Mouse (Mus musculus) T-helper 17 cell (primary cell): Measurements from ENCODE around the gene Mrgprx1.

Experiments used
- in situ Hi-C, 2 experiments: fragments of 300-600 bp; cut with MboI, MseI; formaldehyde crosslinking; loops; 1 replicate in 1 of 2; 2 replicates in 1 of 2; pipeline ENCODE4 v1.15.1; 2025; ENCODE audit warnings: high pct_unique_total_duplicates in 2 of 2

Mrgprx1 gene

GRCm38 (mm10) chr7:48027497-48027896 is at the start of gene Mrgprx1:
Gene Mrgprx1 (minus strand): TSS chr7:48027597.
- in situ Hi-C loops: no loop called here

- in situ Hi-C loops: loop anchor here in 1 of 2 experiments (5.0 kb wide), 1 partner anchor 97 kb away; no protein-coding TSS in a partner anchor
These were observed 48.1 kb upstream of the Mrgprx1 start for GRCm38 (mm10) chr7:48075521-48075920.

GRCm38 (mm10) chr7:48046475-48047185 is 19.2 kb upstream of the Mrgprx1 start:
- in situ Hi-C loops: no loop called here

GRCm38 (mm10) chr7:48044046-48044445 is 16.6 kb upstream of the Mrgprx1 start:
- in situ Hi-C loops: no loop called here

- in situ Hi-C loops: no loop called here
These were observed 9.5 kb downstream of the Mrgprx1 start for GRCm38 (mm10) chr7:48017874-48018273.

- in situ Hi-C loops: no loop called here
These were observed 31.7 kb downstream of the Mrgprx1 start for GRCm38 (mm10) chr7:47995689-47996088.

DNA sequence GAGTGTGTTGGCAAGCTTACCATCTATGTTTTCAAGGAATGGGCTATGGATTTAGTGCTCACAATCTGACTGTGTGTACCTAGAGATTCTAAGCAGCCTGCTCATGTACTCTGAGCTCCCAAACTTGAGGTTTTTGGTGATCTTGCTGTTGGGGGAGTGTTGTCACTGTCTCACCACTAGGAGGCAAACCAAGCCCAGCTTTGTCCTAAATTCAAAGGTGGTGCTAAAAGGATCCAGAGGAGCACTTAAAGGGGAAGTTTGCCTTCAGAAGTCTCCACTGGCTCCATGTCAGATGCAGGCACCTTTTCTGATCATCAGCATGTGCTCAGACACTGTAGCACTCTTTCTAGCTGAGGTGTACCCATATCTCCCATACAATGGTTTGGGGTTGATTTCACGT is 40.6 kb downstream of the Mrgprx1 start:
- in situ Hi-C loops: no loop called here

DNA sequence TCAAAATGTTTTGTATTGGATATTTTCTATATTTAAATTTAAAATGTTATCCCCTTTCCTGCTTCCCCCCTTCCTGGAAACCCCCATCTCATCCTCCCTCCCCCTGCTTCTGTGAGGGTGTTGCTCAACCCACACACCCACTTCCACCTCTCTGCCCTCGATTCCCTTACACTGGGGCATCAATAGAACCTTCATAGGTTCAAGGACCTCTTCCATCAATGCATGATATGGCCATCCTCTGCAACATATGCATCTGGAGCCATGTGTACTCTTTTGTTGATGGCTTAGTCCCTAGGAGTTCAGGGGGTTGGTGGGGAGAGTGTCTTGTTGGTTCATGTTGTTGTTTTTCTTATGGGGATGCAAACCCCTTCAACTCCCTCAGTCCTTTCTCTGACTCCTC is 45.4 kb downstream of the Mrgprx1 start, which contains the start of gene Mrgpra4:
TSS of gene Mrgpra4 (minus strand) at position 101 of the 400 bp plus-strand sequence.
- in situ Hi-C loops: no loop called here
